Mouse (Mus musculus): Measurements from ENCODE around the gene Ptgfrn.

DNA sequence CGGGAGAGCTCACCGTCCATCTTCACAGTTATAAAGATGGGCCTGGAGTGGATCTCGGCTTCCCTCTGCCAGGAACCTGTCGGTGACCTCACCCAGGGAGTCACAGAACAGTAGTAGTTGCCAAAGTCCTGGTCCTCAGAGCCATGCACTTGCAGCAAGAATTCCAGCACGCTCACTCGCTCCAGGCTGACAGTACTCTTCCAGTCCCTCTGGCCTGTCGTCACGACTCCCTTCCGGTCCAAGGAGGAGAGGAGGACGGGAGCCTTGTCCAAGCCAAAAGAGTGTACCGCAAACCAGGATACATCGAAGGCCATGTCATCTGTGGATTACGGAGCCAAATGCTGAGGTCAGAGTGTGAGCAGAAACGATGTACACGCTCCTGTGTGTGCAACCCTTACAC, 64.6 kb downstream of the Ptgfrn start:
- TF ChIP-seq TAL1 (IDR thresholded peaks at IDR 0.05; ENCODE audit: low read length): no peak
- TF ChIP-seq GATA1 (IDR thresholded peaks at IDR 0.05; ENCODE audit: low read length): no peak

All from erythroblast, embryonic 14.5 days (primary cell).